Mouse (Mus musculus): Measurements from ENCODE around the gene Gm3488. TPM values are rescaled to one million over a fixed set of nuclear protein-coding genes. Genes with fewer than 3 reads are reported as not detected.
"Not testable (repeated sequence)": the region's sequence is repeated elsewhere in the genome, so short reads cannot be mapped to it uniquely, and the experiment has no call there.

The Gm3488 gene
- 0.49 and 0.60 TPM in 2 replicates for polyA plus RNA-seq (2015; fragmentation: Nextera tagmentation; extraction: Ambion mirVana)

- not testable (repeated sequence) for H3K27me3 ChIP-seq; ATAC-seq (ENCODE audit: insufficient number of reproducible peaks, low FRiP score, low TSS enrichment, low read depth); H3K9me3 ChIP-seq; H3K36me3 ChIP-seq; H3K4me1 ChIP-seq; H3K4me2 ChIP-seq; H3K9ac ChIP-seq; H3K4me3 ChIP-seq; H3K27ac ChIP-seq
- WGBS = no CpG with 5 or more reads among the region's 35 CpGs
Observed at GRCm38 (mm10) chr14:5501374-5501773, at the start of gene Gm3488. Gm3488 (plus strand) TSS chr14:5501674.

- H3K9ac ChIP-seq; H3K27ac ChIP-seq; ATAC-seq (ENCODE audit: insufficient number of reproducible peaks, low FRiP score, low TSS enrichment, low read depth); H3K4me3 ChIP-seq; H3K36me3 ChIP-seq; H3K9me3 ChIP-seq; H3K4me1 ChIP-seq; H3K27me3 ChIP-seq; H3K4me2 ChIP-seq: not testable (repeated sequence)
- no CpG with 5 or more reads among the region's 3 CpGs for WGBS
Observed at GRCm38 (mm10) chr14:5455367-5455766, 46.1 kb upstream of the Gm3488 start, which contains the start of gene Gm3194. Gm3194 (minus strand) TSS chr14:5455467.

GRCm38 (mm10) chr14:5460469-5460868 lies 41.0 kb upstream of the Gm3488 start:
- not testable (repeated sequence) for H3K27ac ChIP-seq; H3K9me3 ChIP-seq; H3K4me3 ChIP-seq; H3K27me3 ChIP-seq; ATAC-seq (ENCODE audit: insufficient number of reproducible peaks, low FRiP score, low TSS enrichment, low read depth); H3K36me3 ChIP-seq; H3K4me2 ChIP-seq; H3K9ac ChIP-seq; H3K4me1 ChIP-seq
- no CpG with 5 or more reads among the region's 19 CpGs for WGBS

GRCm38 (mm10) chr14:5477730-5478129 lies 23.7 kb upstream of the Gm3488 start, which contains the start of gene Gm8246:
Gm8246 (minus strand) TSS chr14:5477830.
- not testable (repeated sequence) for H3K4me1 ChIP-seq; H3K36me3 ChIP-seq; H3K9ac ChIP-seq; H3K9me3 ChIP-seq; ATAC-seq (ENCODE audit: insufficient number of reproducible peaks, low FRiP score, low TSS enrichment, low read depth); H3K4me2 ChIP-seq; H3K27me3 ChIP-seq; H3K4me3 ChIP-seq; H3K27ac ChIP-seq
- WGBS = no CpG with 5 or more reads among the region's 3 CpGs

- H3K27ac ChIP-seq; H3K9me3 ChIP-seq; H3K27me3 ChIP-seq; ATAC-seq (ENCODE audit: insufficient number of reproducible peaks, low FRiP score, low TSS enrichment, low read depth); H3K36me3 ChIP-seq; H3K4me3 ChIP-seq; H3K4me1 ChIP-seq; H3K9ac ChIP-seq; H3K4me2 ChIP-seq: not testable (repeated sequence)
- WGBS = 76% methylated on average over 5 of the region's 5 CpGs
Observed at GRCm38 (mm10) chr14:5483907-5484306, 17.6 kb upstream of the Gm3488 start, which contains the start of gene Gm3187. Gm3187 (plus strand) TSS chr14:5484207.

GRCm38 (mm10) chr14:5538196-5538595 lies 36.7 kb downstream of the Gm3488 start, which contains the start of gene Gm3532:
Gm3532 (plus strand) TSS chr14:5538496.
- H3K27ac ChIP-seq; ATAC-seq (ENCODE audit: insufficient number of reproducible peaks, low FRiP score, low TSS enrichment, low read depth); H3K4me2 ChIP-seq; H3K36me3 ChIP-seq; H3K4me1 ChIP-seq; H3K9me3 ChIP-seq; H3K27me3 ChIP-seq; H3K4me3 ChIP-seq; H3K9ac ChIP-seq: not testable (repeated sequence)
- no CpG with 5 or more reads among the region's 2 CpGs for WGBS

Other genes starting within 250 kb of the Gm3488 start
- gene Gm3526, start 241.1 kb upstream of the Gm3488 start, polyA plus RNA-seq (2015; fragmentation: Nextera tagmentation; extraction: Ambion mirVana) = not detected in 2 replicates
- not detected in 2 replicates for gene Gm3542, start 166.7 kb upstream of the Gm3488 start, polyA plus RNA-seq (2015; fragmentation: Nextera tagmentation; extraction: Ambion mirVana)
- not detected in 2 replicates for gene Gm3500, start 112.6 kb upstream of the Gm3488 start, polyA plus RNA-seq (2015; fragmentation: Nextera tagmentation; extraction: Ambion mirVana)
- 0.42 and 0.47 TPM in 2 replicates for gene Gm3194, start 46.2 kb upstream of the Gm3488 start, polyA plus RNA-seq (2015; fragmentation: Nextera tagmentation; extraction: Ambion mirVana)
- not detected in 2 replicates for gene Gm8246, start 23.8 kb upstream of the Gm3488 start, polyA plus RNA-seq (2015; fragmentation: Nextera tagmentation; extraction: Ambion mirVana)
- not detected in 2 replicates for gene Gm3187, start 17.5 kb upstream of the Gm3488 start, polyA plus RNA-seq (2015; fragmentation: Nextera tagmentation; extraction: Ambion mirVana)
- gene Gm3532, start 36.8 kb downstream of the Gm3488 start, polyA plus RNA-seq (2015; fragmentation: Nextera tagmentation; extraction: Ambion mirVana) = not detected in 2 replicates
- not detected in 2 replicates for gene Gm8265, start 131.4 kb downstream of the Gm3488 start, polyA plus RNA-seq (2015; fragmentation: Nextera tagmentation; extraction: Ambion mirVana)
- not detected in 2 replicates for gene Gm9603, start 185.8 kb downstream of the Gm3488 start, polyA plus RNA-seq (2015; fragmentation: Nextera tagmentation; extraction: Ambion mirVana)
- gene Gm3373, start 239.9 kb downstream of the Gm3488 start, polyA plus RNA-seq (2015; fragmentation: Nextera tagmentation; extraction: Ambion mirVana) = 0.19 and 0.46 TPM in 2 replicates